Mouse (Mus musculus) gastrocnemius, postnatal 4 days (tissue): ENCODE measurements around the gene Actl10. TPM values are rescaled to one million over a fixed set of nuclear protein-coding genes. Genes with fewer than 3 reads are reported as not detected.
A peak's percentile ranks its signal among the peaks of the same experiment; 100 is the strongest.

ENCODE experiments used
- DNase-seq, 2 experiments: peaks; one replicate each; pipeline ENCODE4 v3.0.0; 2021 to 2022; ENCODE audit warnings: low spot score in 2 of 2, mixed read lengths in 2 of 2
- total RNA-seq, 2 experiments: library from RNA; stranded (reverse); gene quantifications; 2 replicates each; pipeline ENCODE4 v1.2.3; 2021

The Actl10 gene
- total RNA-seq, 2 experiments from 2014 or later = 0.25 to 0.29 TPM

DNA sequence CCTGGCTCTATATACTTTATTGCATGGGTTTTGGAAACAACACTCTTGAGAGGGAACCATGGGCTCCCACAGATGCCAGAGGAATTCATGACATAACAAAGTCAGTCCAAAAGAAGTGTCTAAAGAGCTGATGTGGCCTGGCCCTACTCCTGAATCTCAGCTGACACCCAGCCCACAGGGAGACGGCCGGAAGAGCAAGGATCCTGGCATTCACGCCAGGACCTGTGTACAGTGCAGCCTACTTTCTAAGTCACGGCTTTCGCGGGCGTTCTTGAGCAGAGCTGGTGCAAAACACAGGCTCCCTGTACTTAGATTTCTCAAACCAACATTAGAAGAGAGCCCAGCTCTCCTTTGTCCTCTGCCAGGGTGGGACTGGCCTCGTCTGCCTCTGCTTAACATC lies 29.0 kb downstream of the Actl10 start:
- peak in 1 of 2 experiments; percentile 51 for DNase-seq

- DNase-seq = no peak
Measured at GRCm38 (mm10) chr2:154581421-154581820, 29.8 kb downstream of the Actl10 start.

DNA sequence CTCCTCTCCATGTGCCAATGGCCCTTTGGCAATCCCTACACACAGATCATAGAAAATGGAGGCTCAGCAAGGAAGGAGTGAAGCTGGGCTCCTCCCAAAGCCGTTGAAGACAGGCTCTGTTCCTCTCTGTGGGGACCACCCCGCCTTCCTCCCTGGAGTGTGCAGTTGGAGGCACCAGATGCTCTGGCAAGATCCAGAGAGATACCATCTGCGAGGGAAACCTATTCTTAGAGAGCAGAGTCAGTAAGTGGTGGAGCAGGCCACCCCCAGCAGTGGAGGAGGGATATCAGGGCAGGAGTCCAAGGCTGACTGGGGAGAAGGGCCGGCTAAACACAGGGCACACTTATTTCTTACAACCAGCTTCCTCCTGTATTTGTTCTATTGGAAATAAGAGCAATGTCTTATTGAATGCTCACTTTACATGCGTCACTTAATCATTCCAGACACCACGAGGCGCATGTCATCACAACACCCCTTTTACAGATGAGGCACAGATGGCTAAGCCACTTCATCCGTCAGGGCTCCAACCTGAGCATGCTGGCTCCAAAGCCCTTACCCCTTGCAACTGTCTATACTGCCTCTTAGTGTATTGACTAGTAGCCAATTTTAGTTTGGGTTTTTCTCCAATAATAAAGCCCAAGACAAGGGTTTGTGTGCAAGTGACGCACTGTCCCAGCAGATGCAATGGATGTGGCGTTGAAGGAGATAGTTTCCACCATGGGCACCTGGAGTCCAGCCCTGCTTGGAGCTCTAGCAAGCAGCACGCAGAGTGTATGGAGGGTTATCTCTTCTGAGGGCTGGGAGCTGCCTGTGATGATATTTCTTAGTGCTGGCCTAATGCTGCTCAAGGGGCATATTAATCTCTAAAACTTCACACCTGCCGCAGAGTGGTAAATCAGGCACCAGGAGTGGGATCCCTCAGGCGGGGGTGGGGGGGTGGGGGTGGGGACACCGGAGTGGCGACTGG lies 32.6 kb downstream of the Actl10 start:
- DNase-seq = no peak

DNA sequence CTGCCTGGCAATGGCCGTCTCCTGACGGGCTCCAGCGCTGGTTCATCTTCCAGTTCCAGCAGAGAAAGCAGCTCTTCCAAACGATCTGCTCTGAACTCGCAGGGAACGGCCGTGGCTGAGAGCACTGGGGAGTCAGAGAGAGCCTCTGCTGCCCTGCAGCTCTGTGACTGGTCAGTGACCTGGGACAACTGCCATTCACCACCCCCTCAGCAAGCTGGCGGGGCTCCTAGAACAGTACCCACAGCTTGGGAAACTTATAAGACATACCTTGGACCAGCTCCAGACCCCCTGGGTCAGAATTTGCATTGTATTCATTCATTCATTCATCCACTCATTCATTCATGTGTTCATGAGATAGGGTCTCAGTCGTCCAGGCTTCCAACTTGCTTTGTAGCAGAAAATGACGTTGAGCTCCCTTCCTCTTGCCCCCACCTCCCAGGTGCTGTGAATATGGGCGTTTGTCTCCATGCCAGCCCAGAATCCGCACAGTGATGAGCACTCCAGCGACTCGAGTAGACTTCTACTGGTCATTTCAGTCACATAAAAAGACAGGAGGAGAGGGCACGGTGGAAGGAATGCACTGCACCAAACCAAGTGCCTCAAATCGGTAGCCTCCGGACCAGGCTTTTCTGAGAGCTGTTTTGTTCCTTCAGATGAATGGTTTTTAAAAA lies 33.5 kb downstream of the Actl10 start:
- no peak for DNase-seq

GRCm38 (mm10) chr2:154586405-154586804 lies 34.8 kb downstream of the Actl10 start:
- peak in 1 of 2 experiments; percentile 47 for DNase-seq

DNA sequence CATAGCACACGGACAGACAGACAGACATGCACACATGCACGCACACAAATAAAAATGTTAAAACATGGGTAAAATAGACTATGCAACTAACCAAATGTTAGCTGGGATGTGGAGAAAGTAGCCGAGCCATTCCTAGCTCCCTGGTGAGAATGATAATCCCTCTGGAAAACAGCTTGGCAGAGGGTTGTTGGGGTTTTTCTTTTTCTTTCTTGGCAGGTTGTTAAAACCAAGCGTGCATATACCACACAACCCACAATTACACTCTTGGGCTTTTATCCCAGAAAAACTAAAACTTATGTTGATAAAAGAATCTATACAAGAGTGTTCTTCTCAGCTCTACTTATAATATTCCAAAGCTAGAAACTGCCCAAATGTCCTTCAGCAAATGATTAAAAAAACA lies 37.5 kb downstream of the Actl10 start:
- no peak for DNase-seq

DNA sequence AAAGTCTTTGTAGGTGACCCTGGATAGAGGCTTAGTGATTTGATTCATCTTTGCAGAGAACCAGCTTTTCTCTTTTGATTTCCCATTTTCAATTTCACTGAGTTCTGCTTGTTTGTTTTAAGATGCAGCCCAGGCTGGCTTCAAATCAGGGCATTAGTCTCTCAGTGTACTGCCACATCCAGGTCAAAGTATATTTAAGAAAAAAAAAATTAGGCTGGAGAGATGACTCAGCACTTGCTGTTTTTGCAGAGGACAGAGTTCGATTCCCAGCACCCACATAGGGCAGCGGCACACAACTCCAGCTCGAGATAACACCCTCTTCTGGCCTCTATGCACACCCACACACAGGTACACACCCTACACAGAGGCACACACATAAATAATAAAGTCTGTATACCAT lies 39.7 kb downstream of the Actl10 start:
- no peak for DNase-seq

DNA sequence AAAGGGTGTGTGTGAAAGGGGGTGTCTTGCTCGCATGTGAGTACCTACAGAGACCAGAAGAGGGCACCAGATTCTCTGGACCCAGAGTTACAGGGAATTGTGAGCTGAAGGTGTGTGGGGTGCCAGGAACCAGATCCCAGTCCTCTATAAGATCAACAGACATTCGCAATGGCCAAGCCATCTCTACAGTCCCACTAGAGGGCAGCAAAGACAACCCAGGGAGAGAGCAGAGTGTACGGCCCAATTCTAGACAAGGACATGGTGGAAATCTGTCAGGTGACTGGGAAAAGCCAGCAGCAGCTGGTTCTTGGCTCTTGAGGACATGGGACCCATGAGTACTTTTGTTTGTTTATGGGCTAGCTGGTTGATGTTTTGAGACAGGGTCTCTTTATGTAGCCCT lies 41.4 kb downstream of the Actl10 start:
- no peak for DNase-seq

DNA sequence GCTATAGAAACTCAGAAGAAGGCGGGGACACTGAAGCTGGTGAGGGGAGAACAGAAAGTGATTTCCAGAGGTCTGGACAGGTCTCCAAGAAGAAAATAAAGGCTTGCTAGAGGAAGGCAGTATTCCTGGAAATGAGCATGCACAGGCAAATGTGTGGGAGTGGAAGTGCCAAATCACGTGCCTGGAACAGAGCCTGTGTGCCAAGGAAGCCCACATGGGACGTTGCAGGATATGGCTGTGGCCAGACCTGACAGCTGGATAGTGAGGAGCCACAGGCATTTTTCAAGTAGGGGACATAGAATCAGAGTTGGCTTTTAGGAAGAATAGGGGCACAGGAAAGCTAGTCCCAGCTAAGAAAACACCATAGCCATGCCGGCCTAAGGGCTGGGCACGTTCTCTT lies 44.2 kb downstream of the Actl10 start:
- peak in 1 of 2 experiments; percentile 42 for DNase-seq

DNA sequence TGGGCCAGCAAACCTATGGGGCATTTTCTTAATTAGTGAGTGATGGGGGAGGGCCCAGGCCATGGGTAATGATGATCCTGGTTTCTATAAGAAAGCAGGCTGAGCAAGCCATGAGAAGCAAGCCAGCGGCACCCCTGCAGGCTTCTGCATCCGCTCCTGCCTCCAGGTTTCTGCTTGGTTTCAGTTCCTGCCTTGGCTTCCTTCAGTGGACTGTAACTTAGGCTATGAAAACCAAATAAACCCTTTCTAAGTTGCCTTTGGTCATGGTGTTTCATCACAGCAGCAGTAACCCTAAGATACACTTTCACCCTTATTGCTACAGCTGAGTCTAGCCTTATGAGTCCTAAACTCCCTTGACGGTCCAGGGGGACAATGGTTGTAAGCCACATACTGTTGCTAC lies 45.8 kb downstream of the Actl10 start:
- DNase-seq = no peak

DNA sequence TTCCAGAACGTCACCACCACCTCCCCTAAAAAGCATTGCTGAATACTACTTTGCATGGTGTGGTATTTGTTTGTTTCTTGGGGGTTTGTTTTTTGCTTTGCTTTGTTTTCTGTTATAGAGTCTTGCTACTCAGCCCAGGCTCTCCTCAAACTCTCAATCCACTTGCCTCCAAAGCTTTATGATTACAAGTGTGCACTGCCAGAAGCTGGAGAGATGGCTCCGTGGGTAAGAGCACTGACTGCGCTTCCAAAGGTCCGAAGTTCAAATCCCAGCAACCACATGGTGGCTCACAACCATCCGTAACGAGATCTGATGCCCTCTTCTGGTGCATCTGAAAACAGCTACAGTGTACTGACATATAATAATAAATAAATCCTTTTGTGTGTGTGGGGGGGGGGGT lies 49.0 kb downstream of the Actl10 start:
- no peak for DNase-seq

GRCm38 (mm10) chr2:154601324-154601723 lies 49.7 kb downstream of the Actl10 start:
- no peak for DNase-seq

Other genes starting within 250 kb of the Actl10 start
- gene Bpifb9b, start 244.5 kb upstream of the Actl10 start, total RNA-seq = not detected
- 10 to 100 TPM; 11.6 to 12.1 TPM for gene Cdk5rap1, start 178.8 kb upstream of the Actl10 start, total RNA-seq
- gene Snta1, start 143.7 kb upstream of the Actl10 start, total RNA-seq = 100 to 1,000 TPM in 1 of 2 experiments, 10 to 100 TPM in 1; 96.6 to 121 TPM
- gene Cbfa2t2, start 115.3 kb upstream of the Actl10 start, total RNA-seq = 10 to 100 TPM; 37.2 to 38.2 TPM
- under 1 TPM; 0.44 to 0.80 TPM for gene 1700003F12Rik, start 4.7 kb upstream of the Actl10 start, total RNA-seq
- gene Necab3, start 7.1 kb downstream of the Actl10 start, total RNA-seq = 1 to 10 TPM; 1.8 to 2.1 TPM
- gene E2f1, start 18.1 kb downstream of the Actl10 start, total RNA-seq = 10 to 100 TPM; 16.6 TPM
- 10 to 100 TPM; 15.7 to 20.9 TPM for gene Pxmp4, start 51.9 kb downstream of the Actl10 start, total RNA-seq
- 1 to 10 TPM; 2.5 to 2.6 TPM for gene Zfp341, start 61.5 kb downstream of the Actl10 start, total RNA-seq
- under 1 TPM; 0.60 to 0.83 TPM for gene 4930519P11Rik, start 61.7 kb downstream of the Actl10 start, total RNA-seq
- gene Chmp4b, start 99.9 kb downstream of the Actl10 start, total RNA-seq = 100 to 1,000 TPM; 116 to 126 TPM
- not detected for gene Gm14214, start 218.3 kb downstream of the Actl10 start, total RNA-seq
- 100 to 1,000 TPM; 188 to 189 TPM for gene Raly, start 239.3 kb downstream of the Actl10 start, total RNA-seq
- gene a, start 239.6 kb downstream of the Actl10 start, total RNA-seq = not detected